Mouse (Mus musculus): Measurements from ENCODE around the gene Dnajc28.

Gene Dnajc28

DNA sequence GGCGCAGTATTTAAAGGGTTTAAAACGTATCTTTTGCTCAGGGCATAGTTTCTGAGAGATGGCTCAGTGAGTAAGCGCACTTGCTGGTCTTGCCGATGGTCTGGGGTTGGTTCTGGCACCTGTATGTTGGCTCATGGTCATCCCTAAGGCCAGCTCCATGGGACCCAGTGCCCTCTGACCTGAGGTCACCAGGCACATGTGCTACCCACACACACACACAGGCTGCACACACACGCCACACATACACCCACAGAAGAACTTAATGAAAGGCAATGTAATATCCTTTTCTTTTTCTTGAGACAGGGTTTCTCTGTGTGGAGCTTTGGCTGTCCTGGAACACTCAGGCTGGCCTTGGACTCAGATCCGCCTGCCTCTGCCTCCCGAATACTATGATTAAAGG is 14.1 kb upstream of the Dnajc28 start:
- no peak for DNase-seq (ENCODE audit: low read depth in 1 of 2, low spot score in 2 of 2)

GRCm38 (mm10) chr16:91632439-91632838 is 13.6 kb upstream of the Dnajc28 start:
- no peak for DNase-seq (ENCODE audit: low read depth in 1 of 2, low spot score in 2 of 2)

DNA sequence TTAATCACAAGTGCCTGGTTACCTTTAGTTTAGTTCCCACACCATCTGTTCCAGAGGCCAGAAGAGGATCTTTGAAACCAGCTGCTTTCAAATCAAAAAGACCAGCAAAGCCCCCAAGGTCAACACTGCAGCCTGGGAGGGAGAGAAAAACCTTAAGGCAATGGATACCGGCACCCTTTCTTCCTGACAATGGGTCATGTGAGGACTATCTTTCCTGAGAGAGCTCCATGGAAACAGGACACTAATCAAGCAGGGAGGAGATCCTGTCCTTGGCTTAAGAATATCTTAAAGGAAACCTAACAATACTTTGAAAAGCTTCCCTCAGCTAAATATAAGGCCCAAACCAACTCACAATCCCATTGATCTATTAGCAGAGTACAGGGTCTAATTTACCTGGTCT is 11.8 kb upstream of the Dnajc28 start:
- no peak for DNase-seq (ENCODE audit: low read depth in 1 of 2, low spot score in 2 of 2)

- DNase-seq (ENCODE audit: low read depth in 1 of 2, low spot score in 2 of 2): no peak
Measured at GRCm38 (mm10) chr16:91629749-91630148, 10.9 kb upstream of the Dnajc28 start.

DNA sequence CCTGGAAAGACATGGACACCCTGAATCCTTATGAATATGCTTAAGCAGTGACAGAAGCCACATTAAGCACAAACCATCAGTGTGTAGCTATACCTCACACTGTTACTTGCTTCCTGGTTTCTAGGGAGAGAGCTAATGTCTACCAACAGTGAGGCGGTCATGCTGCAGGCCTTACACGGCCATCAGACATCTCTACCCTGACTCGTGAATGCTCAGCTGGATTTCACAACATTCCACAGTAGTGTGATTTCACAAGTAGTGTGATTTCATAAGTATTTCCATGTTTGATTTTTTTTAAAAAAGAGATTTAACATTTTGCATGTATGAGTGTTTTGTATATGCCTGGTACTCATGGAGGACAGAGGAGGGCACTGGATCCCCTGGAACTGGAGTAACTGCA is 9.8 kb upstream of the Dnajc28 start:
- no peak for DNase-seq (ENCODE audit: low read depth in 1 of 2, low spot score in 2 of 2)

DNA sequence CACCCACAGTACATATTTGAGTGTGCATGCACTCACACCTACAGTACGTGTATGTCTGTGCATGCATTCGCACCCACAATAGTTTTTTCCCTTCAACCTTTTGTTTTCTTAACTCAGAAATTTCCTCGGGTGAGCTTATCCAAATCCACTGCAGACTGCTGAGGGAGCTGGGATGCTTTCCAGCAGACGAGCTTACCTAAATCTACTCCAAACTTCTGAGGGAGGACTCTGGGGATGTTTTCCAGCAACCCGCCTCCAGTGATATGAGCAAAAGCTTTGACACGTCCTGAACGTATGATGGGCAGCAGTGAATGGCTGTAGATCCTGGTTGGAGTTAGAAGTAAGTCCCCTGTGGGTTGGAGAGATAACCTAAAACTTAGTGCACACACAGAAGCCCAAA is 9.0 kb upstream of the Dnajc28 start:
- no peak for DNase-seq (ENCODE audit: low read depth in 1 of 2, low spot score in 2 of 2)

GRCm38 (mm10) chr16:91623074-91623473 is 4.2 kb upstream of the Dnajc28 start:
- peak in 1 of 2 experiments; percentile 17 for DNase-seq (ENCODE audit: low read depth in 1 of 2, low spot score in 2 of 2)

- no peak for DNase-seq (ENCODE audit: low read depth in 1 of 2, low spot score in 2 of 2)
Measured at GRCm38 (mm10) chr16:91620991-91621390, 2.2 kb upstream of the Dnajc28 start.

GRCm38 (mm10) chr16:91620185-91620584 is 1.4 kb upstream of the Dnajc28 start:
- no peak for DNase-seq (ENCODE audit: low read depth in 1 of 2, low spot score in 2 of 2)

DNA sequence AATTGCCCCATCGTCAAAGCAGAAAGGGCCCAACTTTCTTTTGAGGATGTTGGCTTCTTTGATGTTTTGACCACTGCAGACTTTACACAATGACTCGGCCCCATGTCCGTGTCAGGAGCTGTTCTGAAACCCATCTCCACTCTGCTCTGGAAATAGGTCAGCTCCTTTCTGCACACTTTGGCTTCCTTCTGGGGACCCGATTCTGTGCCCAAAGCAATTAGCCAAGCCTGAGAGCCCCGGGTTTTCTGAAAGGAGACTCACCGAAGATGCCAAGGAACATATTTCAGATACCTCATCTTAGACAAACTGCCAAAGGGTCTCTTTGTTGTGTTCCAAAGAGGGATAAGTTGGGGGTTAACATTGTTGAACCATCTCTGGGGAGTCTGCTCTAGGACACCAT is 4.3 kb downstream of the Dnajc28 start:
- no peak for DNase-seq (ENCODE audit: low read depth in 1 of 2, low spot score in 2 of 2)

DNA sequence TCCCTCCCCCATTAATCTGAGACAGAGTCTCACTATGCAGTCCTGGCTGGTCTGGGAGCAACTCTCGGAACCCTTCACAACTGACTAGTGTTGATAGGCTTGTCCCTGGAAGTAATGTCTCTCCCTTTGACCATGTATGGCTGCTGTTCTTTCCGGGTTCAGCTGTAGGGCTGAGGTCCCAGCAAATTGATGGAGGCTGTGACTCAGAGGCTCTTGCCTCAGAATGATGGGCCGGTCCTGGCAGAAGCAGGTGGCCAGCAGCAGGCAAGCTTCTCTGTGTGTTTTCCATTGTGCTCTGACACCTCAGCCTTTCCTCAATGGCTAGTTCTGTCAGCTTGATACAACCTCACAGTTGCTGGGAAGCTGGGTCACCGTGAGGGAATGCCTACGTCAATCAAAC is 6.3 kb downstream of the Dnajc28 start:
- no peak for DNase-seq (ENCODE audit: low read depth in 1 of 2, low spot score in 2 of 2)

DNA sequence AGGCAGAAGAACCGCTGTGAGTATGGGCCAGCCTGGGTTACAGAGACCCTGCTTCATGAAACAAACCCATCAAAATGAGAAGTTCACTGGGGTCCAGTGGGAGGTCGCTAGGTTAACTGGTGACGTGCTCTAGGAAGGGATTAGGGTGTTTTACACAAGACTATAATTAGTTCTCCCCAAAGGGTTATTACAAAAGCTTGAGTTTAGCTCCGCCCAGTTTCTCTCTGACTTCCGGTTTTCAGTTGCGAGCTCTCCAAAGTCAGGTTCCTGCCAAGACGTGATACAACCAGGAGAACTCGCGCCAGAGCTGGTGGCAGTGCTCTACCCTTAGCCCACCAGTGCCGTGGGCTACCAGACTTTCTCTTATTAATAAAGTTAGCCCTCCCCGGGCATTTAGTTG is 7.6 kb downstream of the Dnajc28 start:
- peak; percentile 51 to 57 for DNase-seq (ENCODE audit: low read depth in 1 of 2, low spot score in 2 of 2)

DNA sequence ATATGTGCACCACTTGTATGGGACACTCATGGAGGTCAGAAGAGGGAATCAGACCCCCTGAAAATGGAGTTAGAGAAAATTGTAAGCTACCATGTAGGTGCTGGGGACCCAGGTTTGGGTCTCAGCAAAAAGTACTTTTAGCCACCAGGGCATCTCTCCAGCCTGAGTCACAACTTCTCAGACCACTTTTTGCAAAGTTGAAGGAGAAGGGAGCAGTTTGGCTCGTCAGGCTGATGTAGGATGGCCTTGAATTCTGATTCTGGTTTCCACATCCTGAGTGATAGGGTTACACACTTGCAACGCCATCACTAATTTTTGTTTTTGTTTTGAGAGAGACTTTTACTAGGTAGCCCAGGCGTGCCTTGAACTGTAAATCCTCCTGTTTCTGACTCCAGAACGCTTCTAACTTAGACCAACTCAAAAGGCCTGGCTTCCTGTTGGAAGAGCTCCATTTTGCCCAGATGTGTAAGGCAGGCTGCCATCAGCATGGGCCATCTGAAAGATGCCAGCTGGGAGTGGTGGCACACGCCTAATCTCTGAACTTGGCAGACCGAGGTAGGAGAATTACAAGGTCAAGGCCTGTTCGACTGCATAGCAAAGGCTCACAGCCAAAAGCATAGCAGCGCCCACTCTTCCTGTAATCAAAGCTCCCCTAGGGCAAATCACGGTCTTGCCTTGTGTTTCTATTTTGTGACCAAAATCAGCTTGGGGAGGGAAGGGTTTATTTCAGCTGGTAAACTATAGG is 9.2 kb downstream of the Dnajc28 start:
- DNase-seq (ENCODE audit: low read depth in 1 of 2, low spot score in 2 of 2): no peak

GRCm38 (mm10) chr16:91606958-91607357 is 11.9 kb downstream of the Dnajc28 start:
- peak in 1 of 2 experiments; percentile 41 for DNase-seq (ENCODE audit: low read depth in 1 of 2, low spot score in 2 of 2)

DNA sequence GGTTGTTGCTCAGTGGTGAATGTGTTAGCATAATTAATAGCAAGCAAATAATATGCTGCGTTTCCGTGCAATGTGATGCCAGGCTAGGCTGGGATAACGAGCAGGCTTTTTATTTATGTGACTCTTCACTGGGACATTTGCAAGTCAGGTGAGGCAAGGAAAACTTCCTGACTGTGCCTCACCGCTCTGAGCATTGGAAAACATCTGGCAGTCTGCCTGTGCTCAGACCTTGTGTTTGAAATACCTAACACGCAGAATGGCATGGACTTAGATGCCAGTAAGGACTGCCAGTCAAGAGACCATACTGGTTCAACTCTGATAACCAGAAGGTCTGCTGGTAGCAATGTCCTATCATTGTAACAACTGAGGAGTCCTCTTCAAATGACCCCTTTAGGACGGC is 13.7 kb downstream of the Dnajc28 start:
- no peak for DNase-seq (ENCODE audit: low read depth in 1 of 2, low spot score in 2 of 2)

DNA sequence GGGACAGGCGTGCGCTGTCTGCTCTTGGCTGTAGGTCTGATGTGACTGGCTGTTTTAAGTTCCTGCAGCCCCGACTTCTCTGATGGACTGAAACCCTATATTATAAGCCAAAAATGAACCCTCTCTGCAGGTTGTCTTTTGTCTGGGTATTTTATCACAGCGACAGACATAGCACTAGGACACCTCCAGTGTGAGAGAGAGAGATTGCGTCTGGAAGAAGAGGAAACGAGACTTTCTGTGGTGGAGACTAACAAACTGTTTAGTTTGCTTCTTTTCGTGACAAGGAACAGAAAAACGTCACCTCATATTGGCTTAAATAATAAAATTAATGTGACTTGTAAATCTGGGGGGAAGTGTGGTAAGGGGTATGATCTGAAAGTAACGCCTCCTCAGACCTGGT is 17.1 kb downstream of the Dnajc28 start:
- DNase-seq (ENCODE audit: low read depth in 1 of 2, low spot score in 2 of 2): no peak

- no peak for DNase-seq (ENCODE audit: low read depth in 1 of 2, low spot score in 2 of 2)
Measured at GRCm38 (mm10) chr16:91601081-91601480, 17.7 kb downstream of the Dnajc28 start.

- no peak for DNase-seq (ENCODE audit: low read depth in 1 of 2, low spot score in 2 of 2)
Measured at GRCm38 (mm10) chr16:91599242-91599641, 19.6 kb downstream of the Dnajc28 start.

- peak; percentile 90 to 97 for DNase-seq (ENCODE audit: low read depth in 1 of 2, low spot score in 2 of 2)
Measured at GRCm38 (mm10) chr16:91597672-91598010, 21.2 kb downstream of the Dnajc28 start, which contains the start of gene Tmem50b. Gene Tmem50b (minus strand): TSS chr16:91597800.

DNA sequence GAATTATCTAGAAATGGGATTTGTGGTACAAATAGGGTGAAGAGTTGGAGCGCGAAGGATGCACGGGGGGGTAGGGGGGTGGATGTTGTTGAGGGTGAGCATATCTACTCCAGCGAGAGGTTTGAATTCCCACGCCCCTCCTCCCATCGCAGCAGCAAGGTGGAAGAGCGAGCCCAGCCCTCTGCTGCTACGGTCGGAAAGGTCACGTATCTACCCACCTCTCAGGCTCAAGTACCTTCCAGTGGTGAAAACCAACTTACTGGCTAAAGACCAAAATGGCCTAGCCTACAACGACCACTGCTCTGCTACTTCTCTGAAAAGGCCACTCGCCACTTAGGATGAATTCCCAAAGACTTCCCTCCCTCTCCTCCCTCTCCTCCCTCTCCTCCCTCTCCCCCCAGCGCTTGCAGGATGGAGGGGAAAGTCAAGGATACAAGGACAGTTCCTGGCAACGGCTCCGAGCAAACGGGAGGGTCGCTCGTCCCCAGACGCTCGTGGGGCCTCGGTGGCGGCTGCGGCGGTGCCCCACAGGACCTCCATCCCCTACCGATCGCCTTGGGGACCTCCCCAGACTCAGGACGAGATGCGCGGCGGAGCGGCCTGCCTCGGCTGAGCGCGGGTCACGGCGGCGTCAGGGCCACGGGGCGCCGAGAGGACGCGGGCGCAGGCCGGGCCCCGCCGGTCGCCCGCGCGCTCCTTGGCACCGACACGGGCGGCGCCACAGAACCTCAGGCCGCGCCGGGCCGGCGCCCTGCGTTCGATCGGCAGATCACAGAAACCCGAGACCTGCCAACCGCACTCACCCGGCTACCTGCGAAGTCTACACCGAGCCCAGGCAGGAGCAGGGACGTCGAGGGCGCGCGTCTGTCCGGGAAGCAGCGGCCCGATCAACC is 21.8 kb downstream of the Dnajc28 start:
- peak in 1 of 2 experiments; percentile 9 for DNase-seq (ENCODE audit: low read depth in 1 of 2, low spot score in 2 of 2)

DNA sequence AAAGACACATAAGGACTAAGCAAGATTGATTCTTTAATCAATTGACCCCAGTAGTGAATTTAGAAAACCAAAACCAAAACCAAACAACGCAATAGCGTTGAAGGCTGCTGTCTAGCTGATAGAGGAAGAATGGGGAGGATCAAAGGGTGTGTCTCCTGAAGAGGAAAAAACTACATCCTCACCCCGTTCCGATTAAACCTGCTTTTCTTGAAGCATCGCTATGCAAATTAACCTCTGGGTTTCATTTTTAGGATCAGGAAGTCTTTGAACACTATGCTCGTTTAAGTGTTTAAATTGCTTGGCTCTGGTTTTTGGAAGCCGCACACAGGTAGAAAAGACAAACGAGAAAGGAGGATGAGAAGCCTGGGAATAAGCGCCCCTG is 22.4 kb downstream of the Dnajc28 start:
- DNase-seq (ENCODE audit: low read depth in 1 of 2, low spot score in 2 of 2): no peak

DNA sequence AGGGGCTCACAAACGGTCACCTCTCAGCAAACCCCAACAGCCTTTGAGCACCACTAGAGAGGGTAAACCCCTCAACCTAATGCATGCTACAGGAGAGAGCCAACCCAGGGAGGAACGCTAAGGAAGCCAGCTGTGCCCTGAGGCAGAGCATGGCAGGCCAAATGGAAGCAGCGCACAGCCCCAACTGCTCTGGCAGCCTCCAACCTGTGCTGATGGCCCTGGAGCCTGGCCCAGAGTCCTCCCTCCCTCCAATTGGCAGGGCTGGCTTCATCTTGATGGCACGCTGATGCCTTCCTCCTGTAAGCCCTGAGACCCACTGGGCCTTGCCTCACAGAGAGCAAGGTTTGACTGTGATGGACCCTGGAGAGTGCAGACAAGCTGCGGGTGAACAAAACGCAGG is 23.8 kb downstream of the Dnajc28 start:
- DNase-seq (ENCODE audit: low read depth in 1 of 2, low spot score in 2 of 2): no peak
